Mouse (Mus musculus): ENCODE results near the gene Fbxw21.

- TF ChIP-seq POLR2A (IDR thresholded peaks at IDR 0.05; ENCODE audit: insufficient read length, low read depth) (no peak), TCF12 (IDR thresholded peaks at IDR 0.05; ENCODE audit: insufficient read depth, poor library complexity, severe bottlenecking) (no peak), REST (IDR thresholded peaks at IDR 0.05; ENCODE audit: insufficient read depth, insufficient read length) (no peak), USF1 (IDR thresholded peaks at IDR 0.05; ENCODE audit: low read depth) (no peak)
Measured at GRCm38 (mm10) chr9:109094553-109095136, 67.2 kb downstream of the Fbxw21 start.

All from myocyte (in vitro differentiated cells).